Mouse (Mus musculus): ENCODE measurements around the gene Zdhhc25.
A peak's percentile ranks its signal among the peaks of the same experiment; 100 is the strongest.

Zdhhc25 gene

GRCm38 (mm10) chr15:88628801-88629356 lies 28.8 kb downstream of the Zdhhc25 start:
- DNase-seq (ENCODE audit: low read depth, low spot score) = no peak

GRCm38 (mm10) chr15:88635205-88635604 lies 35.1 kb downstream of the Zdhhc25 start:
- DNase-seq (ENCODE audit: low read depth, low spot score) = peak; percentile 60

GRCm38 (mm10) chr15:88651019-88651418 lies 50.9 kb downstream of the Zdhhc25 start:
- peak; percentile 79 for DNase-seq (ENCODE audit: low read depth, low spot score)

Measured in ES-CJ7 (cell line).